Mouse (Mus musculus) lung, adult 10 weeks (tissue): ENCODE measurements around the gene Rps15a. TPM values are rescaled to one million over a fixed set of nuclear protein-coding genes. Genes with fewer than 3 reads are reported as not detected.

Experiments used
- polyA plus RNA-seq: library from polyadenylated mRNA; stranded (reverse); fragments of 350-450 nt; fragmentation: Illumina TruSeq; extraction: RNeasy Lipid Tissue Mini Kit (QIAGEN cat#74804); gene quantifications from one replicate; pipeline ENCODE4 v1.2.3, GENCODE M21; 2014; ENCODE audit warnings: low read depth, low replicate concordance; ENCODE audit not compliant: insufficient read depth

Rps15a gene
- 2,466 TPM for polyA plus RNA-seq

GRCm38 (mm10) chr7:118115877-118116568, at the start of gene Rps15a:
Gene Rps15a (minus strand): TSS chr7:118116188.

GRCm38 (mm10) chr7:118129430-118130041, 13.5 kb upstream of the Rps15a start, which contains the start of gene Arl6ip1:
Gene Arl6ip1 (minus strand): TSS chr7:118129662.

Other genes starting within 250 kb of the Rps15a start
- gene Arl6ip1, start 13.5 kb upstream of the Rps15a start, polyA plus RNA-seq = 147 TPM
- gene Smg1, start 127.5 kb upstream of the Rps15a start, polyA plus RNA-seq = 6.3 TPM